Mouse (Mus musculus) forebrain, embryonic 10.5 days (tissue): ENCODE data around the gene Jun. TPM values are rescaled to one million over a fixed set of nuclear protein-coding genes. Genes with fewer than 3 reads are reported as not detected.

Experiments used
- DNase-seq: peaks from one replicate; pipeline ENCODE4 v3.0.0-alpha.2; 2017; ENCODE audit warnings: low spot score; ENCODE audit errors: extremely low spot score
- H3K27ac ChIP-seq: fragments of 300-500 bp; sonication (generic); 2 replicates; pipeline ENCODE4 v1.5.1; 2016; ENCODE audit warnings: mild to moderate bottlenecking
- H3K27me3 ChIP-seq: fragments of 300-500 bp; sonication (generic); 2 replicates; pipeline ENCODE4 v1.6.1; 2016; ENCODE audit warnings: mild to moderate bottlenecking; ENCODE audit not compliant: poor library complexity, severe bottlenecking
- H3K36me3 ChIP-seq: fragments of 300-500 bp; sonication (generic); replicated peaks from 2 replicates; pipeline ENCODE4 v1.6.1; 2016; ENCODE audit warnings: mild to moderate bottlenecking, moderate library complexity
- H3K4me1 ChIP-seq: fragments of 300-500 bp; sonication (generic); 2 replicates; pipeline ENCODE4 v1.6.1; 2016
- H3K4me3 ChIP-seq: fragments of 300-500 bp; sonication (generic); 2 replicates; pipeline ENCODE4 v1.5.1; 2016; ENCODE audit warnings: mild to moderate bottlenecking, moderate library complexity
- H3K9me3 ChIP-seq: fragments of 300-500 bp; sonication (generic); 2 replicates; pipeline ENCODE4 v1.6.1; 2016; ENCODE audit warnings: mild to moderate bottlenecking, moderate library complexity
- WGBS: fragments of 180-500 bp; shearing (Covaris S2); methylation state at CpG from one replicate; pipeline ENCODE4 v1.1.7; 2016; 5-methylcytosine and 5-hydroxymethylcytosine counted together
- polyA plus RNA-seq: library from polyadenylated mRNA; unstranded; fragments of >200 nt; fragmentation: Nextera tagmentation; extraction: Ambion mirVana; gene quantifications from 2 replicates; pipeline ENCODE4 v1.2.1, GENCODE M21; 2016

The Jun gene
- polyA plus RNA-seq, 1 experiment from 2014 or later: 74.2 TPM

- Histone ChIP-seq H3K27me3 (no peaks in the 10 kb centered on the region), H3K27ac (no peak overlapping the region), H3K4me1 (peaks cover 4% of the 10 kb centered on the region), H3K4me3 (no peak overlapping the region), H3K36me3 (no peaks in the 10 kb centered on the region), H3K9me3 (0 out of 2 replicates have a peak, but pooled peaks cover 5% of the 10 kb centered on the region)
- DNase-seq: no peak
- 85% methylated on average over 8 of the region's 8 CpGs for WGBS
These were observed 16.3 kb upstream of the Jun start for GRCm38 (mm10) chr4:95068045-95068948.

GRCm38 (mm10) chr4:95063609-95064210 lies 11.7 kb upstream of the Jun start:
- no peaks in the 10 kb centered on the region for H3K36me3 ChIP-seq
- DNase-seq: no peak
- H3K27me3 ChIP-seq: no peaks in the 10 kb centered on the region
- H3K9me3 ChIP-seq: 0 out of 2 replicates have a peak, but pooled peaks cover 5% of the 10 kb centered on the region
- WGBS: 89% methylated on average over 2 of the region's 2 CpGs
- no peaks in the 10 kb centered on the region for H3K4me1 ChIP-seq
- H3K4me3 ChIP-seq: no peak overlapping the region
- no peak overlapping the region for H3K27ac ChIP-seq

DNA sequence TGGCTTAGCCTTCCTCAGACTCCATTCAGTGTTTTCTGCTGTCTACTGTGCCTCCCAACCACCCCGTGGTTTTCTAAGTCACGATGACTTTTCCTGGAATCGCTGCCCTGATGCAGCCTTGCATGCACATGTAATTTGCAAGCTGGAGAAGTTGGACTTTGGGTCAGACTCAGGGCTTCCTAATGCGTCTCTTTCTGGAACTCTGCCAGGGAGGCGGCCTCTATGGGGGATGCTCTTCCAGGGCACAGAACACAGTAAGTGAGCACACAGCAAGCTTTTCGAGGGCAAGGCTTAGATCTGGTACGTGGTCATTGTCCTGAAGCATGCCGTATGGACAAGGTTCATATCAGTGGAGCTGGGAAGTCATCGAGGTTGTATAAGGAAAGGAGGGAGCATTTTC lies 10.9 kb upstream of the Jun start:
- no peak overlapping the region for H3K4me3 ChIP-seq
- 0 out of 2 replicates have a peak, but pooled peaks cover 5% of the 10 kb centered on the region for H3K9me3 ChIP-seq
- WGBS: 88% methylated on average over 9 of the region's 9 CpGs
- no peaks in the 10 kb centered on the region for H3K36me3 ChIP-seq
- H3K27me3 ChIP-seq: no peaks in the 10 kb centered on the region
- no peaks in the 10 kb centered on the region for H3K4me1 ChIP-seq
- no peak overlapping the region for H3K27ac ChIP-seq
- DNase-seq: no peak

DNA sequence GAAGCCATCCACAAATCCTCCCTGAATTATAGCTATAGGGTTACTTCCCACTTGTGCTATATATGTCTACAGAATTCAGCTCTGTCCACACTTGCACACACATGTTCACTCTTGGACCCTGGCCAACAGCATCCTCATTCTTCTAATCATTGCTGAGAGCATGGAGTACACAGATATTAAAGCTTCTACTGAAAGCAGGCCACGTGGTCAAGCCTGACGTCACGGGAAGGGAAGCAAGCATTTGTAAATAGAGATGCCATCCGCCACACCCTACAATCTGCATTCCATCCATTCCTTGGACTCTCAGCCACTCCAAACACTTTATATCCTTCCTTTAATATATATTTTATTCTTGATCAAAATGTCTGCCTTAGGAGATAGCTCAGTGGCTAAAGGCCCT lies 5.2 kb upstream of the Jun start:
- no peak for DNase-seq
- Histone ChIP-seq H3K4me3 (no peak overlapping the region), H3K27ac (no peak overlapping the region), H3K4me1 (peaks cover 23% of the 10 kb centered on the region), H3K36me3 (no peaks in the 10 kb centered on the region), H3K27me3 (no peaks in the 10 kb centered on the region), H3K9me3 (no peaks in the 10 kb centered on the region)
- WGBS: 90% methylated on average over 4 of the region's 4 CpGs

DNA sequence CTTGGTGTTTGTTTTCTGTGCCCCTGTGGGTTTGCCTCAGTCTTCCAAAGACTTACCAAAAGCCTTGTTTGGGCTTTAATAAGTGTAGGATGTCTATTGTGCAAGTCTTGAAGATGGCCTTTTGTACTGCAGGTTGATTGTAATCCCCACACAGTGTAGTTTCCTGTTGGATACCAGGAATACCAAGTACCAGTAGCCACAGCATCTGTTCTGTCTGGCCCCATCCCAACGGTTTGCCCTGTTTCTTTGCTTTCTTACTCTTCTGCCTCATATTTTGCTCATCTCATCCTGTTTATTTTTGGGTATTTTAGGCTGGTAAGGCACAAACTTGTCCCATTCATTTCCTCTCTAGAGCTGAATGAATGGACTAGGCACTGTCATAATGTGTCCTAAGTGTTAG lies 3.3 kb upstream of the Jun start:
- no peak overlapping the region for H3K27ac ChIP-seq
- no peak for DNase-seq
- no peak overlapping the region for H3K4me3 ChIP-seq
- H3K27me3 ChIP-seq: no peaks in the 10 kb centered on the region
- 0 out of 2 replicates have a peak, but pooled peaks cover 3% of the 10 kb centered on the region for H3K36me3 ChIP-seq
- no peaks in the 10 kb centered on the region for H3K9me3 ChIP-seq
- peaks cover 30% of the 10 kb centered on the region for H3K4me1 ChIP-seq
- 74% methylated on average over 1 of the region's 1 CpGs for WGBS

DNA sequence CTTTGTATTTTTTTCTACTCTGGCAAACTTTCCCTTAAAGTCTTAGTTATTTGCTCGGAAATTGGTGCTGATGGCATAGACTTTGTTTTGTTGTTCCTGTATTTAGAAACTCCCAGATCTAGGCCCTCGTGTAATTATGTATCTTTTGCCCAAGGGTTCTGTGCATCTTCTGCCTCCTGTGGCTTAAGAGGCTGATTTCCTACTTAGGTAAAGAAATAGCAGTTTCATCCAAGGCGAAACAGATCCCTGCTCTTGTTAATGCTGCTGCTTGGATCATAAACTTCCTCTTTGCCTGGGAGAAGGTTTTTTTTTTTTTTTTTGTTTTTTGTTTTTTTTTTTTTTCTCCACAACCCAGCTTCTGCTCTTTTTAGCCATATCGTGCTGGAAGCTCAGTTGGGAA lies 2.3 kb upstream of the Jun start:
- Histone ChIP-seq H3K27ac (0 out of 2 replicates have a peak overlapping the region, but pooled peaks have one; percentile 35), H3K4me1 (peaks cover 38% of the 10 kb centered on the region), H3K4me3 (peak overlapping the region; percentile 86; the same call in 1 of the 2 replicates), H3K27me3 (no peaks in the 10 kb centered on the region), H3K9me3 (no peaks in the 10 kb centered on the region), H3K36me3 (0 out of 2 replicates have a peak, but pooled peaks cover 3% of the 10 kb centered on the region)
- 50% methylated on average over 4 of the region's 4 CpGs for WGBS
- DNase-seq: no peak

DNA sequence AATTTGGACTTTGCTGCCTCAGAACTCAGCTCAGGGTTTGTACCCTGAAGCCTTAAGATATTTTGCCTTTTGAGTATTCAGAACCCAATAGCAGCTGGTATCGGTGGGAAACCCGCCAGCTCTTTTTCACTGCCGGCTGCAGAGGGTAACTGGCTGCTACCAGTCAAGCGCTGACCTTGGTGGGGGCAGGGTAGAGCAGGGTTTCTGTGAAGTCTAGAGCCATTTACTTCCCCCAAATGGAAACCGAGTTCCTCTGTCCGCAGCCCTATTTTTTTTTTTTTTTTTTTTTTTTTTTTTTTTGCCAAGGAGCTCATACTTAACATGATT lies 1.7 kb upstream of the Jun start:
- Histone ChIP-seq H3K36me3 (0 out of 2 replicates have a peak, but pooled peaks cover 3% of the 10 kb centered on the region), H3K4me3 (peak overlapping the region; percentile 86), H3K27me3 (no peaks in the 10 kb centered on the region), H3K9me3 (no peaks in the 10 kb centered on the region), H3K4me1 (peaks cover 44% of the 10 kb centered on the region), H3K27ac (peak overlapping the region; percentile 95)
- under 1% methylated on average over 6 of the region's 6 CpGs for WGBS
- peak; percentile 41 for DNase-seq

GRCm38 (mm10) chr4:95053041-95053790 lies 1.2 kb upstream of the Jun start:
- peak; percentile 88 for DNase-seq

GRCm38 (mm10) chr4:95051311-95051871 lies 631 bp downstream of the Jun start:
- DNase-seq: no peak
- H3K4me3 ChIP-seq: peak overlapping the region; percentile 86
- no peaks in the 10 kb centered on the region for H3K9me3 ChIP-seq
- WGBS: under 1% methylated on average over 54 of the region's 54 CpGs
- no peaks in the 10 kb centered on the region for H3K27me3 ChIP-seq
- H3K36me3 ChIP-seq: 0 out of 2 replicates have a peak, but pooled peaks cover 3% of the 10 kb centered on the region
- peak overlapping the region; percentile 95 for H3K27ac ChIP-seq
- peaks cover 56% of the 10 kb centered on the region for H3K4me1 ChIP-seq

More at GRCm38 (mm10) chr4:95053041-95053790, 1.2 kb upstream of the Jun start:
- H3K36me3 ChIP-seq: 0 out of 2 replicates have a peak, but pooled peaks cover 3% of the 10 kb centered on the region
- H3K27ac ChIP-seq: peak overlapping the region; percentile 95
- peak overlapping the region; percentile 86 for H3K4me3 ChIP-seq
- H3K27me3 ChIP-seq: no peaks in the 10 kb centered on the region
- WGBS: under 1% methylated on average over 29 of the region's 29 CpGs
- H3K9me3 ChIP-seq: no peaks in the 10 kb centered on the region
- H3K4me1 ChIP-seq: peaks cover 50% of the 10 kb centered on the region

GRCm38 (mm10) chr4:95050518-95051278 lies 1.3 kb downstream of the Jun start:
- Histone ChIP-seq H3K27me3 (no peaks in the 10 kb centered on the region), H3K9me3 (no peaks in the 10 kb centered on the region), H3K27ac (peak overlapping the region; percentile 95), H3K4me3 (peak overlapping the region; percentile 86), H3K4me1 (peaks cover 56% of the 10 kb centered on the region), H3K36me3 (0 out of 2 replicates have a peak, but pooled peaks cover 3% of the 10 kb centered on the region)
- WGBS: under 1% methylated on average over 70 of the region's 70 CpGs
- DNase-seq: peak; percentile 66

GRCm38 (mm10) chr4:95049884-95050517 lies 2.0 kb downstream of the Jun start:
- Histone ChIP-seq H3K9me3 (no peaks in the 10 kb centered on the region), H3K4me1 (peaks cover 52% of the 10 kb centered on the region), H3K27ac (peak overlapping the region; percentile 95), H3K4me3 (peak overlapping the region; percentile 86), H3K27me3 (no peaks in the 10 kb centered on the region), H3K36me3 (0 out of 2 replicates have a peak, but pooled peaks cover 3% of the 10 kb centered on the region)
- peak; percentile 76 for DNase-seq
- WGBS: under 1% methylated on average over 34 of the region's 34 CpGs
